Mouse (Mus musculus): Measurements from ENCODE around the gene Ahnak2.

- TF ChIP-seq POLR2A (IDR thresholded peaks at IDR 0.05; ENCODE audit: insufficient read depth, low read length) (no peak), CTCF (IDR thresholded peaks at IDR 0.05; ENCODE audit: low read depth, low read length) (no peak)
These were observed 38.0 kb upstream of the Ahnak2 start for GRCm38 (mm10) chr12:112840209-112841086.
